Comparison of ENCODE assay signal across 12 mouse cellular contexts in genomic region chr3:138839656-138840055, GRCm38 (mm10).
"Had no signal": no experiment of that assay in that cellular context is flagged by ENCODE, and none has a peak within 500 bp of the region (broad histone marks: within the 10 kb centered on the region; RNA-seq: fewer than 3 reads in every experiment).

No protein-coding gene starts in this region.

- H3K36me3 ChIP-seq: limb, embryonic 13.5 days; midbrain, embryonic 15.5 days had no signal

- H3K4me1 ChIP-seq: megakaryocyte, embryonic 14.5 days had no signal

- ATAC-seq: midbrain, embryonic 15.5 days had no signal

- H3K4me2 ChIP-seq: limb, embryonic 13.5 days; midbrain, embryonic 11.5 days; midbrain, embryonic 15.5 days had no signal

- H3K4me3 ChIP-seq: limb, embryonic 13.5 days; megakaryocyte, embryonic 14.5 days; midbrain, embryonic 15.5 days had no signal

- H3K9me3 ChIP-seq: limb, embryonic 13.5 days; megakaryocyte, embryonic 14.5 days; midbrain, embryonic 15.5 days had no signal

- H3K27ac ChIP-seq: limb, embryonic 13.5 days; liver, embryonic 14.5 days; midbrain, embryonic 15.5 days had no signal

- H3K27me3 ChIP-seq: limb, embryonic 13.5 days; megakaryocyte, embryonic 14.5 days; midbrain, embryonic 15.5 days had no signal

- DNase-seq: kidney, adult 18-20 months; kidney, postnatal 14 days; left cerebral cortex, postnatal 4 days; lung, adult 18-20 months; lung, postnatal 4 days; right cerebral cortex, postnatal 14 days; thymus, postnatal 36 days had no signal

- H3K9ac ChIP-seq: limb, embryonic 13.5 days; liver, embryonic 14.5 days; midbrain, embryonic 15.5 days had no signal
